Mouse (Mus musculus): ENCODE measurements around the gene Islr. TPM values are rescaled to one million over a fixed set of nuclear protein-coding genes. Genes with fewer than 3 reads are reported as not detected.

Islr gene
- polyA plus RNA-seq, 1 experiment from 2014 or later, result 210 TPM

DNA sequence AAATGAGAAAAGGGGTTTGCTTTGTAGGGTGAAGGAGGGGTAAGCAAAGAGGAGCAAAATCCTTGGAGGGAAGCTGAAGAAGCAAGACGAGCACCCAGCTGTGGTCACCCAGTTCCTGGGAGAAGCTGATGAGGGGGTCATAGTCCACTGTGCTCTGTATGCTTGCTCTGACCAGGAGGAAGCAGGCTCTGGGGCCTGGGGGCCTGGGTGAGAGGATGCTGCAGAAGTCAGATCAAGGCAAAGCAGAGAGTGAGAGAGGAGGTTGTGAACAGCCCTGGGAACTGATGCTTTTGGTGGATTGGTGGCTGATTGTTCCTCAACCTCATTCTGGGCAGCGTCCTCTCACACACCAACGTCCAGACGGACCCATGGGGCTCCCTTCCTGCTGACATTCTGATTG is 26.9 kb downstream of the Islr start:
- ATAC-seq (ENCODE audit: low FRiP score, low read depth), result no peak
- 67% methylated on average over 4 of the region's 4 CpGs for WGBS
- Histone ChIP-seq H3K9ac (no peak overlapping the region), H3K36me3 (no peaks in the 10 kb centered on the region), H3K27me3 (no peaks in the 10 kb centered on the region), H3K4me2 (replicated peaks) (no peak overlapping the region), H3K9me3 (no peaks in the 10 kb centered on the region), H3K4me3 (no peak overlapping the region), H3K27ac (no peak overlapping the region), H3K4me1 (peaks cover 24% of the 10 kb centered on the region)

DNA sequence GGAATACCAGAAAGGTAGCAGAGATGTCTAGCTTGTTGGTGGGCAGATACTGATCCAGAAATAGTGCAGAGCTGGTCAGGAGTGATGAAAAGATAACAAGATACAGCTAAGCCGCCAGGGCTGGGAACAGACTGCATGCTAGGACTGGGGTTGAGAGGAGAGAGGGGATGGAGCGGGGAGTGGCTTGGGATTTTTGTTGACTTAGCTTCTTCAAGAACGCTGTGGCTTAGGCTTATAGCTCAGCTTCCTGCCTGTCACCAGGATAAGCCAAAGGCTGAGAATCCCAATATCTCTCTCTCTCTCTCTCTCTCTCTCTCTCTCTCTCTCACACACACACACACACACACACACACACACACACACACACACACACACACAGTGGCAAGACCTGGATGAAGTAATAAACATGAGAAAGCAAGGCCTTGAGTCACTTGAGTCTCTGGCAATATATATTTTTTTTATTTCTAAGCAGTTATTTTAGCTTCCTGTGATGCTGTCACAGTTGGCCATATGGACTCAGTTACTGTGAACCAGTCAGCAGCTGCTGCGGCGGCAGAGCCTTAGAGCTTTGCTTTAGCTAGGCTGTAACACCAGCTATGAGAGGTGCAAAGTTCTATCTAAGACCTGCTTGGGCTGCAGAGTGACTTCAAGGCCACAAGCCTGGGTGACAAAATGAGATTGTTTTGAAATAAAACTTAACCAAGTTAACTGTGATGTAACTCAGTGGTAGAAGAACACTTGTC is 28.2 kb downstream of the Islr start:
- Histone ChIP-seq H3K27me3 (no peaks in the 10 kb centered on the region), H3K4me2 (replicated peaks) (no peak overlapping the region), H3K4me3 (no peak overlapping the region), H3K4me1 (peaks cover 24% of the 10 kb centered on the region), H3K27ac (peak overlapping the region; percentile 67; the same call in 1 of the 2 replicates), H3K9ac (no peak overlapping the region), H3K9me3 (no peaks in the 10 kb centered on the region), H3K36me3 (no peaks in the 10 kb centered on the region)
- 0 out of 2 replicates have a peak, but pooled peaks have one; percentile 57 for ATAC-seq (ENCODE audit: low FRiP score, low read depth)
- 24% methylated on average over 5 of the region's 5 CpGs for WGBS

DNA sequence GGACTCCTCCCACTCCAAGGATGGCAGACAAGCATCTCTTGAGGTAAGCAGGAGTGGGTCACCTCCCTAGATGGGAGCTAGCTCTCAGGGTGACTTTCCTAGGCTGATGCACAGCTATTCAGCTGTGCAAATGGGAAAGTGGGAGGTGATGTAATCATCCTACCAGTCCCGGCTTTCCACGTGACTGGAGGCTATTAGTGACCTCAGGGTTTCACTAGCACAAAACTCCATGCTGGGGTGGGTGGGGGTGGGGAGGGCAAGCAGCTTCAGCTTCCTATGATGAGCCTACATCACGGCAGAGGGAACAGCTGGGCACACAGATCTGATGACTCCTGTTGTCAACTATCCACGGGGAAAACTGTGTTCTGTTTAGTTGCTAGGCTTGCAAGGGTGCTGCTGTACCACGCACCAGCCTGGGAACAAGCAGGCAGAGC is 29.3 kb downstream of the Islr start:
- Histone ChIP-seq H3K36me3 (no peaks in the 10 kb centered on the region), H3K4me2 (replicated peaks) (no peak overlapping the region), H3K9ac (no peak overlapping the region), H3K4me1 (peaks cover 24% of the 10 kb centered on the region), H3K9me3 (no peaks in the 10 kb centered on the region), H3K27me3 (no peaks in the 10 kb centered on the region), H3K4me3 (no peak overlapping the region), H3K27ac (no peak overlapping the region; the same call in 1 of the 2 replicates)
- WGBS, result 29% methylated on average over 5 of the region's 5 CpGs
- peak; percentile 51; the same call in 1 of the 2 replicates for ATAC-seq (ENCODE audit: low FRiP score, low read depth)

DNA sequence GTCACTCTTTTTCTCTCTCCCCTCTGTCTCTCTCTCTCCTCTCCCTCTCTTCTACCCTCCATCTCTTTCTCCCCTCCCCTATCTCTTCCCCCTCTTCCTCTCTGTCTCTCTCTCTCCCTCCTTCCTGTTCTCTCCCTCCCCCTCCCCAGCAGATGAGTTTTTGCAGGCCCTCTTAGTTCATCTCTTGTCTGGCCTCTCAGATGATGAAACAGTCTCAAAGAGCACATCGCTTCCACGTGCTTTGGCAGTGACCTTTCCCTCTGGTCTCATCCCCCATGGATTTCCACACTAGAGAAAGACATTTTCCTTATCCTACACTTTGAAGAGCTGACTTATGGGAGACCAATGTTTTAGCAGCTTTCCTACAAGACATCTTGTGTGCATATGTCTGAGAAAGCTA is 31.2 kb downstream of the Islr start:
- no peaks in the 10 kb centered on the region for H3K9me3 ChIP-seq
- peaks cover 34% of the 10 kb centered on the region for H3K4me1 ChIP-seq
- H3K36me3 ChIP-seq, result no peaks in the 10 kb centered on the region
- H3K4me2 ChIP-seq (replicated peaks), result no peak overlapping the region
- WGBS, result 62% methylated on average over 2 of the region's 2 CpGs
- no peak overlapping the region for H3K4me3 ChIP-seq
- H3K27me3 ChIP-seq, result no peaks in the 10 kb centered on the region
- no peak overlapping the region for H3K27ac ChIP-seq
- H3K9ac ChIP-seq, result no peak overlapping the region
- ATAC-seq (ENCODE audit: low FRiP score, low read depth), result no peak

DNA sequence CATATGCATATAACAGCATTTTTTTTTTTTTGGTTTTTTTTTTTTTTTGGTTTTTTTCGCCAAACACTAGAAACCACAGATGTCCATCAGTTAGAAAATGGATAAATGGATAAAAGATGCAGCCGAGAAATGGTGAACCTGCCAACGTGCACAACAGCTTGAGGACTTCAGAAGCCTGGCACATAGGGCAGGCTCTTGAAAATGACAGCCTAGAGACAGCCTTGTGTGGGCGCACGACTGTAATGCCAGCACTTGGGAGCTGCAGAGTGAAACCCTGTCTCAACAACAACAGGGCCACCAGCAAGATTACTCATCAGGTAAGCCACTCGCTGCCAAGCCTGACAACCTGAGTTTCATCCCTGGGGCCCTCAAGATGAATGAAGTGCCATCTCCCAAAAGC is 34.7 kb downstream of the Islr start:
- Histone ChIP-seq H3K27ac (no peak overlapping the region), H3K9me3 (peaks cover 7% of the 10 kb centered on the region; the same call in 1 of the 2 replicates), H3K4me2 (replicated peaks) (no peak overlapping the region), H3K4me3 (no peak overlapping the region), H3K9ac (no peak overlapping the region), H3K36me3 (no peaks in the 10 kb centered on the region), H3K4me1 (peaks cover 10% of the 10 kb centered on the region), H3K27me3 (no peaks in the 10 kb centered on the region)
- 80% methylated on average over 6 of the region's 6 CpGs for WGBS
- no peak for ATAC-seq (ENCODE audit: low FRiP score, low read depth)

DNA sequence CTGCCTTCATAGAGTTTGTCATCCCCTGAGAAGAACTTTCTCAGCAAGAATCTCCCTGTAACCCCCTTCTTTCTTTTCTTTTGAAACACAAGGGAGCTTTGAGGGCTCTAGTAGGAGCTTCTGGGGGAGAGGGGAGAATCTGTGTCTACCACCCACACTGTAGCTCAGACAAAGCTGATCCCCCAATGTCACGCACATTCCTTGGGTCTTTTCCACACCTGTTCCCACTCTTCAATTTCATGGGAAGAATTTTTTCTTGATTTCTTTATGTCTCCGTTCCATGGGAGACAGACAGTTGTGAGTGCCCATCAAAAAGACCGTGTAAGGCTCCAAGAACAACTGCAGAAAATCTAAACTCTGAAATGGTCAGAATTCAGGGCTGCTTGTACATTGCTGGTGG is 35.2 kb downstream of the Islr start:
- peak; percentile 76 for ATAC-seq (ENCODE audit: low FRiP score, low read depth)
- H3K9ac ChIP-seq, result no peak overlapping the region
- H3K27me3 ChIP-seq, result no peaks in the 10 kb centered on the region
- no peak overlapping the region for H3K4me3 ChIP-seq
- peak overlapping the region; percentile 28; the same call in 1 of the 2 replicates for H3K27ac ChIP-seq
- H3K4me2 ChIP-seq (replicated peaks), result no peak overlapping the region
- H3K9me3 ChIP-seq, result peaks cover 7% of the 10 kb centered on the region; the same call in 1 of the 2 replicates
- H3K36me3 ChIP-seq, result no peaks in the 10 kb centered on the region
- H3K4me1 ChIP-seq, result peaks cover 9% of the 10 kb centered on the region
- 59% methylated on average over 3 of the region's 3 CpGs for WGBS

DNA sequence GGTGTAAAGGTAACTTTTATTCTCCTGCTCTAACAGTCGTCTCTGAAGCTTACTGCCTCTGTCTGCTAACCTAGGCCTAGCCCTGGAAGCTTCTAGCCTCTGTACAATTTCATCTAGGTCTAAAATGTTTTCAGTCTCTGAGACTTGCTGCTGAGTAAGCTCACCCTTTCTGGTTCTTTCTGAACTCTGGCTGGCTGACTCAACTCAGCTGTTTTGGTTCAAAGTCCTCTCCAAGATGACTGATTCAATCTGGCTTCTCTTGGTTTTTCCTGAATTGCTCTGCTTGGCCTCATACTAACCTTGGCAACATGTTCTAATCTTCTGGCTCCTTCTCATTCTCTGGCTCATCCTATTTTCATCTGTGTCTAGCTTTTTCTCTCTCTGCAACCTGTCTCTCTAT is 38.3 kb downstream of the Islr start:
- Histone ChIP-seq H3K4me3 (no peak overlapping the region), H3K9me3 (peaks cover 7% of the 10 kb centered on the region; the same call in 1 of the 2 replicates), H3K4me1 (peaks cover 20% of the 10 kb centered on the region), H3K36me3 (no peaks in the 10 kb centered on the region), H3K27ac (no peak overlapping the region), H3K4me2 (replicated peaks) (no peak overlapping the region), H3K27me3 (no peaks in the 10 kb centered on the region), H3K9ac (no peak overlapping the region)
- no peak for ATAC-seq (ENCODE audit: low FRiP score, low read depth)
- 73% methylated on average over 1 of the region's 1 CpGs for WGBS

DNA sequence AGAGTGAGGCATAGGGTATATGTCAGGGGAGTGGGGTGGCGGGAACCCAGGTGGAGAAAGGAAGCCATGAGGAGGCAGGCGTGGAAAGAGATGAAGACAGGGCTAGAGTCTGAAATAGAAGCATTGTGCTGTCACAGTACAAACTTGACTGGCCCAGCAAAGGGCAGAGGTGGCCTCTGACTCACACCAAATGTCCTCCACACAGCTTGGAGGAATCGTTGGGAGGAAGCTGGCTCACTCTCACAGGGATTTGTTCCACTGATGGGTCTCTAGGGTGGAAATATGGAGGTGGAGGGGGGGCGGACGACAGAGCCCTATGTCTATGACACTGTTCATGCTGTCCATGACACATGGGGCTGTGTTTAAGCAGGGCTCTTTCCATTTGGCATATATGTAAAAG is 41.0 kb downstream of the Islr start:
- no peaks in the 10 kb centered on the region for H3K36me3 ChIP-seq
- H3K4me1 ChIP-seq, result peaks cover 35% of the 10 kb centered on the region
- H3K27me3 ChIP-seq, result no peaks in the 10 kb centered on the region
- H3K4me2 ChIP-seq (replicated peaks), result no peak overlapping the region
- H3K4me3 ChIP-seq, result no peak overlapping the region
- H3K27ac ChIP-seq, result no peak overlapping the region
- H3K9me3 ChIP-seq, result peaks cover 7% of the 10 kb centered on the region; the same call in 1 of the 2 replicates
- ATAC-seq (ENCODE audit: low FRiP score, low read depth), result no peak
- 76% methylated on average over 5 of the region's 5 CpGs for WGBS
- H3K9ac ChIP-seq, result no peak overlapping the region

DNA sequence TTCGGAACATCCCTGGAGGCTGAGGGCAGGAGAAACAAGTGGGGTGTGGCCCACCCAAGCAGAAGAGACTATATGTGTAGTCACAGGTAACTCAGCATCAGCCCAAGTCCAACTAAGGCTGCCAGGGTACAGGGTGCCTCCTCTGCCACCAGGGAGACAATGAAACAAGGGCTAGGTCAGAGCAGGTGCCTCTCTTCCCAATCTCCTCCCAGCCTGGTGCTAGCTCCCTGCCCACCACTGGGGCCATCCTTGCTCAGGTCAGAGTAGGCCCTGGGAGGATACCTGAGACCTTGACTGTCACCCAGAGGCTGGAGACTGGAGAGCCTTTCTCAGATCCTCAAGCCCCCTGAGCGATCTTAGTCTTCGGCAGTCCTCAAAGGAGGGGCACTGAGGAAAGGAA is 41.9 kb downstream of the Islr start:
- H3K9ac ChIP-seq, result no peak overlapping the region
- peaks cover 44% of the 10 kb centered on the region for H3K4me1 ChIP-seq
- no peaks in the 10 kb centered on the region for H3K27me3 ChIP-seq
- ATAC-seq (ENCODE audit: low FRiP score, low read depth), result no peak
- peaks cover 7% of the 10 kb centered on the region; the same call in 1 of the 2 replicates for H3K9me3 ChIP-seq
- no peak overlapping the region for H3K4me2 ChIP-seq (replicated peaks)
- no peak overlapping the region for H3K27ac ChIP-seq
- 83% methylated on average over 3 of the region's 3 CpGs for WGBS
- no peak overlapping the region for H3K4me3 ChIP-seq
- H3K36me3 ChIP-seq, result peaks cover 4% of the 10 kb centered on the region; the same call in 1 of the 2 replicates

DNA sequence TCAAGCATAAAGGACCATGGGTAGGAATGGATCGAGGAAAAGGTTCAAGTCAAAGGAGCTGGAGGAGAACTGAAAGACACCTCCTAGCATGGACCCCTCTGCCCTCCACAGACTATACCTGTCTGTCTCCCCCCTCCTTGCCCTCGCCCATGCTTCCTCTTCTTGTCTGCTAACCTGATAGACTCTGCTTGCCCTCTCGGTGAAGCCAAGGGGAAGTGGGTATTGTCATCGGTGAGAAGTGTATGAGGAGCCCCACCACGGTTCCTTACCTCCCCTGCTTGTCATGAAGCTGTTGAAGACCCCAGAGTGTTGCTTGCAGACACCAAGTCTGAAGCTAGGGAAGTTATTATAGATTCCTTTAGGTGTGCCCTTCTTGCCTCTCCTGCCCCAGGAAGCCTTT is 43.8 kb downstream of the Islr start:
- 88% methylated on average over 5 of the region's 5 CpGs for WGBS
- no peak overlapping the region for H3K9ac ChIP-seq
- peak overlapping the region; percentile 100 for H3K27ac ChIP-seq
- no peaks in the 10 kb centered on the region for H3K27me3 ChIP-seq
- H3K36me3 ChIP-seq, result peaks cover 9% of the 10 kb centered on the region; the same call in 1 of the 2 replicates
- ATAC-seq (ENCODE audit: low FRiP score, low read depth), result no peak
- H3K9me3 ChIP-seq, result no peaks in the 10 kb centered on the region
- peaks cover 63% of the 10 kb centered on the region for H3K4me1 ChIP-seq
- no peak overlapping the region for H3K4me2 ChIP-seq (replicated peaks)
- no peak overlapping the region for H3K4me3 ChIP-seq

DNA sequence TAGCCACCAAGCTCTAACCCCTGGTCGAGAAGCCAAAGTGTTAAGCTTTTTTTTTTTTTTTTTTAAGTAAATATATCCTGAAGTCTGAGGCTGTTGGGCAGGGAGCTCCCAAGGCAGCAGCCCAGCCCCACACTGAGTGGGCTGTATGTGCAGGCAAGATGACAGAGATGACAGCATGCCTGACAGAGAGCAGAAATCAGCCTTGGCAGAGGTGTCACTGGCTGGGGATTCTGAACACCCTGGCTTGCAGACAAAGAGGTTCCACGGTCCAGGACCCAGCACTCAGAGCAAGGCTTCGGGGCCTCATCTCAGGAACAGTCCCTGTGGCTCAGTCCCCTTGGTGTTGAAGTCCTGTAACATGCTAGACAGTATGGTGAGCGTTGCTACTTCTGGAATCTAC is 44.3 kb downstream of the Islr start:
- no peak overlapping the region for H3K4me3 ChIP-seq
- H3K4me1 ChIP-seq, result peaks cover 68% of the 10 kb centered on the region
- no peak for ATAC-seq (ENCODE audit: low FRiP score, low read depth)

DNA sequence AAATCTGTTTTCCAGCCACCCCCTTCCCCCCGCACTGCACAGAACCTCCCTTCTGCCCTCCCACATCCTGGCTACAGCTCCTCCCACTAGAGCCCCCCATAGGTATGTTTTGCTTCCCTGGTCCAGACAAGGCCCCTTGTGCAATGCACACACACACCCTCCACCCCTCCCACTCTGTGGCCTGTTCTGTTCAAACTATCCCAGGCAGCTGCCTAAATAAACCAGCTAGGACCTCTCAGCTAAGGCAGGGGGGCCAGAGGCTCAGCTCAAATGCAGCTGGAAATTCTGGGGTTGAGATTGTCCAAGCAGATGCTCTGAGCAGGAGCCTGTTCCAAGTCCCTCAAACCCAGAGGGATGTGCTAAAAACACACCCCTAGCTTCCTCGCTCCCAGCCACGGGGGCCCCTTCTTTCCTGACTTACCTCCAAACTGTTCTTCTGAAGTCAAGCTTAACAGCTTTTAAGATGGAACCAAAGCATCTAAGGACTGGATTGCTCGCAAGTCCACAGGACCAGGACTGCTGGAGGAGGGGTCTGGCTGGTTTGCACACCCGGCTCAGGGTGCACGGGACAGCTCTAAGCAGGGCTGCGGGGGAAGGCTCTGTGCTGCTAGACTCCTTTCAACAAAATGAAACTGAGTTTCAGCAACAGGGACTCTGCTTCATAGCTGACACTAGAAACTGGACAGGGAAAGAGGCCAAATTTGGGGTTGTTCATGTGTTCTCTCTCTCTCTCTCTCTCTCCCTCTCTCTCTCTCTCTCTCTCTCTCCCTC is 45.4 kb downstream of the Islr start:
- H3K4me1 ChIP-seq, result peaks cover 79% of the 10 kb centered on the region
- peak overlapping the region; percentile 100 for H3K27ac ChIP-seq
- peak overlapping the region; percentile 50 for H3K4me3 ChIP-seq
- peaks cover 22% of the 10 kb centered on the region for H3K36me3 ChIP-seq
- H3K9me3 ChIP-seq, result no peaks in the 10 kb centered on the region
- WGBS, result 3% methylated on average over 7 of the region's 7 CpGs
- H3K4me2 ChIP-seq (replicated peaks), result peak overlapping the region; percentile 91
- H3K27me3 ChIP-seq, result no peaks in the 10 kb centered on the region
- H3K9ac ChIP-seq, result peak overlapping the region; percentile 78; the same call in 1 of the 2 replicates
- ATAC-seq (ENCODE audit: low FRiP score, low read depth), result peak; percentile 95

More for the DNA sequence above, 44.3 kb downstream of the Islr start:
- H3K27ac ChIP-seq, result peak overlapping the region; percentile 100
- H3K9me3 ChIP-seq, result no peaks in the 10 kb centered on the region
- H3K27me3 ChIP-seq, result no peaks in the 10 kb centered on the region
- peaks cover 13% of the 10 kb centered on the region; the same call in 1 of the 2 replicates for H3K36me3 ChIP-seq
- peak overlapping the region; percentile 61; the same call in 1 of the 2 replicates for H3K9ac ChIP-seq
- WGBS, result 48% methylated on average over 4 of the region's 4 CpGs
- H3K4me2 ChIP-seq (replicated peaks), result peak overlapping the region; percentile 91
